Mouse (Mus musculus) gastrocnemius, postnatal 4 days (tissue): Measurements from ENCODE around the gene Tmem69. TPM values are rescaled to one million over a fixed set of nuclear protein-coding genes. Genes with fewer than 3 reads are reported as not detected.

Source experiments
- DNase-seq, 2 experiments: peaks; one replicate each; pipeline ENCODE4 v3.0.0; 2021 to 2022; ENCODE audit warnings: low spot score in 2 of 2, mixed read lengths in 2 of 2
- long read RNA-seq, 2 experiments: library from polyadenylated mRNA; stranded (forward); transcript quantifications; one replicate each; pipeline ENCODE4 v2.0.0; 2021
- total RNA-seq, 2 experiments: library from RNA; stranded (reverse); gene quantifications; 2 replicates each; pipeline ENCODE4 v1.2.3; 2021

Gene Tmem69
- total RNA-seq: 10 to 100 TPM; 12.1 to 15.0 TPM
- long read RNA-seq, experiment 1, partial matches to known transcripts: 0 of 1 reads
- long read RNA-seq, experiment 1, other reads (novel, unspliced or antisense): 1 of 1 reads
- long read RNA-seq, experiment 2: 0 reads

GRCm38 (mm10) chr4:116555413-116556300 is at the start of gene Tmem69:
Gene Tmem69 (minus strand): TSS chr4:116555936.
- DNase-seq: peak; percentile 40 to 73

GRCm38 (mm10) chr4:116596978-116597881 is 41.5 kb upstream of the Tmem69 start:
- DNase-seq: peak; percentile 59 to 83

- no peak for DNase-seq
Observed at GRCm38 (mm10) chr4:116596379-116596778, 40.6 kb upstream of the Tmem69 start, which contains the start of gene Ccdc17. Gene Ccdc17 (plus strand): TSS chr4:116596654.

- no peak for DNase-seq
Observed at GRCm38 (mm10) chr4:116595793-116596192, 40.1 kb upstream of the Tmem69 start.

GRCm38 (mm10) chr4:116558151-116558882 is 2.6 kb upstream of the Tmem69 start:
- no peak for DNase-seq

- peak; percentile 96 to 98 for DNase-seq
Observed at GRCm38 (mm10) chr4:116557306-116558121, 1.8 kb upstream of the Tmem69 start, which contains the start of gene Gpbp1l1. Gene Gpbp1l1 (plus strand): TSS chr4:116557658.

- DNase-seq: peak; percentile 82 to 93
Observed at GRCm38 (mm10) chr4:116556561-116557305, 997 bp upstream of the Tmem69 start.

GRCm38 (mm10) chr4:116553035-116553434 is 2.7 kb downstream of the Tmem69 start:
- DNase-seq: no peak

GRCm38 (mm10) chr4:116550432-116550831 is 5.3 kb downstream of the Tmem69 start:
- DNase-seq: no peak

GRCm38 (mm10) chr4:116537737-116538136 is 18.0 kb downstream of the Tmem69 start:
- DNase-seq: no peak

GRCm38 (mm10) chr4:116536351-116536750 is 19.4 kb downstream of the Tmem69 start:
- no peak for DNase-seq

- no peak for DNase-seq
Observed at GRCm38 (mm10) chr4:116531109-116531508, 24.6 kb downstream of the Tmem69 start.

- peak; percentile 85 to 92 for DNase-seq
Observed at GRCm38 (mm10) chr4:116507425-116508218, 48.1 kb downstream of the Tmem69 start, which contains the start of gene Ipp. Gene Ipp (plus strand): TSS chr4:116507549.

GRCm38 (mm10) chr4:116506886-116507424 is 48.8 kb downstream of the Tmem69 start:
- peak in 1 of 2 experiments; percentile 9 for DNase-seq
